Mouse (Mus musculus) limb, embryonic 14.5 days (tissue): ENCODE data around the gene Efcab5. TPM values are rescaled to one million over a fixed set of nuclear protein-coding genes. Genes with fewer than 3 reads are reported as not detected.
A peak's percentile ranks its signal among the peaks of the same experiment; 100 is the strongest.

Experiments used
- ATAC-seq: fragments of 200-750 bp; cut with Nextera tagmentation; 2 replicates; pipeline ENCODE4 v1.8.0; 2017; ENCODE audit warnings: low read depth, moderate number of reproducible peaks, moderate TSS enrichment; ENCODE audit not compliant: low FRiP score
- DNase-seq: peaks from one replicate; pipeline ENCODE4 v3.0.0-alpha.2; 2015; ENCODE audit warnings: low spot score
- H3K27ac ChIP-seq: fragments of 300-500 bp; sonication (generic); replicated peaks from 2 replicates; pipeline ENCODE4 v1.5.1; 2014; ENCODE audit warnings: low read depth, mild to moderate bottlenecking, low read length, moderate library complexity, mixed read lengths
- H3K27me3 ChIP-seq: fragments of 300-500 bp; sonication (generic); 2 replicates; pipeline ENCODE4 v1.6.1; 2014; ENCODE audit warnings: low read length, mixed read lengths; ENCODE audit not compliant: control insufficient read depth, insufficient read depth
- H3K36me3 ChIP-seq: fragments of 300-500 bp; sonication (generic); 2 replicates; pipeline ENCODE4 v1.6.1; 2014; ENCODE audit warnings: mild to moderate bottlenecking, low read length, moderate library complexity, mixed read lengths; ENCODE audit not compliant: control insufficient read depth, insufficient read depth
- H3K4me1 ChIP-seq: fragments of 300-500 bp; sonication (generic); 2 replicates; pipeline ENCODE4 v1.6.1; 2014; ENCODE audit warnings: antibody characterized with exemption, low read length, mixed read lengths; ENCODE audit not compliant: control insufficient read depth, insufficient read depth
- H3K4me2 ChIP-seq: fragments of 300-500 bp; sonication (generic); replicated peaks from 2 replicates; pipeline ENCODE4 v1.6.1; 2014; ENCODE audit warnings: low read depth, mild to moderate bottlenecking, low read length, moderate library complexity; ENCODE audit not compliant: severe bottlenecking
- H3K4me3 ChIP-seq: fragments of 300-500 bp; sonication (generic); replicated peaks from 2 replicates; pipeline ENCODE4 v1.5.1; 2014; ENCODE audit warnings: low read length
- H3K9ac ChIP-seq: fragments of 300-500 bp; sonication (generic); 2 replicates; pipeline ENCODE4 v1.6.1; 2014; ENCODE audit warnings: mild to moderate bottlenecking, low read depth, low read length, moderate library complexity; ENCODE audit not compliant: severe bottlenecking
- H3K9me3 ChIP-seq: fragments of 300-500 bp; sonication (generic); 2 replicates; pipeline ENCODE4 v1.6.1; 2016; ENCODE audit warnings: low read length; ENCODE audit not compliant: control insufficient read depth
- POLR2A ChIP-seq: fragments of 200-500 bp; IDR thresholded peaks from 2 replicates; pipeline ENCODE4 v1.8.0; 2012; ENCODE audit warnings: inconsistent platforms, mild to moderate bottlenecking, moderate library complexity, borderline replicate concordance; ENCODE audit not compliant: insufficient read depth, insufficient read length; ENCODE audit errors: extremely low read depth
- WGBS: fragments of 180-500 bp; shearing (Covaris S2); extraction: QIAGEN DNeasy Blood & Tissue Kit; methylation state at CpG from one replicate; pipeline ENCODE4 v1.1.7; 2014; 5-methylcytosine and 5-hydroxymethylcytosine counted together
- microRNA counts: library from miRNA; unstranded; fragments of <30 nt; microRNA quantifications from one replicate; lab custom pipeline; 2016
- microRNA-seq: library from miRNA; unstranded; fragments of <30 nt; microRNA quantifications from one replicate; pipeline ENCODE4, GENCODE M21; 2016
- polyA plus RNA-seq, 2 experiments: library from polyadenylated mRNA; depleted of rRNA in 1 of 2; stranded (reverse) in 1 of 2; unstranded in 1 of 2; fragments of >200 nt; fragmentation: Nextera tagmentation in 1 of 2; extraction: Ambion mirVana in 1 of 2; gene quantifications; 2 replicates each; pipeline versions ENCODE4 v1.2.1 to v1.2.3; 2012 to 2014

Efcab5 gene
- polyA plus RNA-seq, 2 experiments: 0.36 to 1.0 TPM

GRCm38 (mm10) chr11:77070721-77071120 lies 118.0 kb downstream of the Efcab5 start:
- TF ChIP-seq POLR2A: no peak
- no peak for ATAC-seq
- no peaks in the 10 kb centered on the region for H3K4me1 ChIP-seq
- no peaks in the 10 kb centered on the region for H3K9me3 ChIP-seq
- H3K9ac ChIP-seq: no peak overlapping the region
- H3K36me3 ChIP-seq: peaks cover 50% of the 10 kb centered on the region
- H3K27ac ChIP-seq: no peak overlapping the region
- DNase-seq: no peak
- 82% methylated on average over 4 of the region's 4 CpGs for WGBS
- no peak overlapping the region for H3K4me3 ChIP-seq
- H3K4me2 ChIP-seq: no peak overlapping the region
- no peaks in the 10 kb centered on the region for H3K27me3 ChIP-seq

- Histone ChIP-seq H3K9me3 (no peaks in the 10 kb centered on the region), H3K9ac (no peak overlapping the region), H3K4me3 (no peak overlapping the region), H3K27ac (no peak overlapping the region), H3K36me3 (peaks cover 33% of the 10 kb centered on the region), H3K4me2 (no peak overlapping the region), H3K27me3 (no peaks in the 10 kb centered on the region), H3K4me1 (no peaks in the 10 kb centered on the region)
- DNase-seq (no peak), ATAC-seq (no peak)
- TF ChIP-seq POLR2A: no peak
- whole genome bisulfite sequencing: 95% methylated on average over 4 of the region's 4 CpGs
These were observed 119.9 kb downstream of the Efcab5 start for GRCm38 (mm10) chr11:77068825-77069224.

GRCm38 (mm10) chr11:77063406-77063805 lies 125.4 kb downstream of the Efcab5 start:
- ATAC-seq (no peak), DNase-seq (no peak)
- no peak overlapping the region for H3K4me3 ChIP-seq
- no peaks in the 10 kb centered on the region for H3K4me1 ChIP-seq
- 89% methylated on average over 2 of the region's 2 CpGs for WGBS
- TF ChIP-seq POLR2A: no peak
- H3K27me3 ChIP-seq: no peaks in the 10 kb centered on the region
- H3K36me3 ChIP-seq: peaks cover 9% of the 10 kb centered on the region
- no peak overlapping the region for H3K4me2 ChIP-seq
- H3K27ac ChIP-seq: no peak overlapping the region
- H3K9ac ChIP-seq: no peak overlapping the region
- H3K9me3 ChIP-seq: no peaks in the 10 kb centered on the region

- TF ChIP-seq POLR2A: no peak
- no peak overlapping the region for H3K27ac ChIP-seq
- peaks cover 9% of the 10 kb centered on the region for H3K36me3 ChIP-seq
- H3K9me3 ChIP-seq: no peaks in the 10 kb centered on the region
- no peaks in the 10 kb centered on the region for H3K4me1 ChIP-seq
- H3K9ac ChIP-seq: no peak overlapping the region
- 51% methylated on average over 5 of the region's 5 CpGs for WGBS
- no peak overlapping the region for H3K4me3 ChIP-seq
- ATAC-seq (no peak), DNase-seq (peak; percentile 58)
- H3K27me3 ChIP-seq: no peaks in the 10 kb centered on the region
- no peak overlapping the region for H3K4me2 ChIP-seq
These were observed 126.8 kb downstream of the Efcab5 start for GRCm38 (mm10) chr11:77061951-77062350.

- no peak for TF ChIP-seq POLR2A
- 88% methylated on average over 2 of the region's 2 CpGs for WGBS
- Histone ChIP-seq H3K27me3 (no peaks in the 10 kb centered on the region), H3K4me2 (no peak overlapping the region), H3K4me1 (no peaks in the 10 kb centered on the region), H3K9me3 (no peaks in the 10 kb centered on the region), H3K4me3 (no peak overlapping the region), H3K27ac (no peak overlapping the region), H3K9ac (no peak overlapping the region), H3K36me3 (peaks cover 25% of the 10 kb centered on the region)
- ATAC-seq (no peak), DNase-seq (no peak)
These were observed 146.0 kb downstream of the Efcab5 start for GRCm38 (mm10) chr11:77042816-77043215.

GRCm38 (mm10) chr11:77041891-77042290 lies 146.9 kb downstream of the Efcab5 start:
- TF ChIP-seq POLR2A: no peak
- Histone ChIP-seq H3K9ac (no peak overlapping the region), H3K36me3 (peaks cover 18% of the 10 kb centered on the region), H3K4me1 (no peaks in the 10 kb centered on the region), H3K27ac (no peak overlapping the region), H3K9me3 (no peaks in the 10 kb centered on the region), H3K27me3 (no peaks in the 10 kb centered on the region), H3K4me2 (no peak overlapping the region), H3K4me3 (no peak overlapping the region)
- 86% methylated on average over 4 of the region's 4 CpGs for WGBS
- DNase-seq (no peak), ATAC-seq (no peak)

MicroRNA genes within 50 kb of the gene (microRNA counts, 519-probe panel; counts per million panel counts)
- microRNA mmu-miR-423-3p (lab: Ali Mortazavi, UCI): 3,173 counts per million, percentile 60 among the panel's probes with 10 or more counts
- microRNA mmu-miR-423-5p (lab: Ali Mortazavi, UCI): 3,129 counts per million, percentile 60 among the panel's probes with 10 or more counts

Small RNA genes within 50 kb of the gene (microRNA-seq; reads per million reads assigned to microRNA genes)
- gene Mir423: 2,607 reads per million, percentile 81 among the genes with 10 or more reads in this experiment

Other genes starting within 250 kb of the Efcab5 start
- 0.79 and 1.5 TPM in 2 replicates for gene Slc6a4, start 190.4 kb downstream of the Efcab5 start, polyA plus RNA-seq (2012; rRNA removed)
- gene Slc6a4, start 190.4 kb downstream of the Efcab5 start, polyA plus RNA-seq (2014; fragmentation: Nextera tagmentation; extraction: Ambion mirVana): 0.90 and 1.2 TPM in 2 replicates
- 5.2 and 12.5 TPM in 2 replicates for gene Nsrp1, start 110.5 kb downstream of the Efcab5 start, polyA plus RNA-seq (2012; rRNA removed)
- gene Nsrp1, start 110.5 kb downstream of the Efcab5 start, polyA plus RNA-seq (2014; fragmentation: Nextera tagmentation; extraction: Ambion mirVana): 65.1 and 67.6 TPM in 2 replicates
- 7.7 and 8.2 TPM in 2 replicates for gene Ssh2, start 27.3 kb upstream of the Efcab5 start, polyA plus RNA-seq (2012; rRNA removed)
- gene Ssh2, start 27.3 kb upstream of the Efcab5 start, polyA plus RNA-seq (2014; fragmentation: Nextera tagmentation; extraction: Ambion mirVana): 10.0 TPM in 2 replicates